Mouse (Mus musculus) MEL (cell line): ENCODE measurements around the gene Med16. TPM values are rescaled to one million over a fixed set of nuclear protein-coding genes. Genes with fewer than 3 reads are reported as not detected.
A peak's percentile ranks its signal among the peaks of the same experiment; 100 is the strongest.

ENCODE experiments used
- DNase-seq: peaks from one replicate; pipeline ENCODE4 v3.0.0; 2011; ENCODE audit warnings: low read depth, low spot score
- H3K27ac ChIP-seq: 2 replicates; pipeline ENCODE4 v1.5.1; 2012; ENCODE audit warnings: low read depth, mild to moderate bottlenecking, control low read depth, low read length, moderate library complexity; ENCODE audit not compliant: control insufficient read depth
- H3K27me3 ChIP-seq, 2 experiments: fragments of 150-350 bp in 1 of 2; sonication (generic) in 1 of 2; 2 replicates each; pipeline ENCODE4 v1.6.1; 2012; ENCODE audit warnings: low read length in 2 of 2, mild to moderate bottlenecking in 2 of 2, improper control_type of control experiment in 1 of 2, moderate library complexity in 1 of 2; ENCODE audit not compliant: insufficient read depth in 2 of 2, control insufficient read depth in 1 of 2
- H3K36me3 ChIP-seq, 2 experiments: 2 replicates each; pipeline ENCODE4 v1.6.1; 2012 to 2014; ENCODE audit warnings: low read length in 2 of 2, improper control_type of control experiment in 1 of 2, inconsistent platforms in 1 of 2, mild to moderate bottlenecking in 1 of 2; ENCODE audit not compliant: insufficient read depth in 2 of 2, control insufficient read depth in 1 of 2
- H3K4me1 ChIP-seq, 2 experiments: fragments of 150-350 bp in 1 of 2; sonication (generic) in 1 of 2; 2 replicates each; pipeline ENCODE4 v1.6.1; 2012; ENCODE audit warnings: low read length in 2 of 2, improper control_type of control experiment in 1 of 2, mild to moderate bottlenecking in 1 of 2; ENCODE audit not compliant: insufficient read depth in 2 of 2, control insufficient read depth in 1 of 2
- H3K4me3 ChIP-seq, 2 experiments: fragments of 150-350 bp in 1 of 2; sonication (generic) in 1 of 2; 2 replicates each; pipeline ENCODE4 v1.5.1; 2012; ENCODE audit warnings: low read depth in 2 of 2, low read length in 2 of 2, mild to moderate bottlenecking in 2 of 2, moderate library complexity in 2 of 2, control low read depth in 1 of 2, improper control_type of control experiment in 1 of 2; ENCODE audit not compliant: control insufficient read depth in 1 of 2, insufficient read depth in 1 of 2
- H3K79me2 ChIP-seq: 2 replicates; pipeline ENCODE4 v1.6.1; 2012; ENCODE audit warnings: mild to moderate bottlenecking, low read length, moderate library complexity; ENCODE audit not compliant: control insufficient read depth, poor library complexity, insufficient read depth
- H3K9ac ChIP-seq: 2 replicates; pipeline ENCODE4 v1.6.1; 2012; ENCODE audit warnings: low read depth, mild to moderate bottlenecking, control low read depth, low read length, moderate library complexity; ENCODE audit not compliant: control insufficient read depth, poor library complexity, severe bottlenecking
- H3K9me3 ChIP-seq: fragments of 150-350 bp; sonication (generic); replicated peaks from 2 replicates; pipeline ENCODE4 v1.6.1; 2012; ENCODE audit warnings: mild to moderate bottlenecking, low read length, improper control_type of control experiment, moderate library complexity; ENCODE audit not compliant: insufficient read depth
- BHLHE40 ChIP-seq: IDR thresholded peaks from 2 replicates; pipeline ENCODE4 v1.6.1; 2012; ENCODE audit warnings: low read depth, mild to moderate bottlenecking, inconsistent platforms, low read length, improper control_type of control experiment, borderline replicate concordance
- CHD1 ChIP-seq: IDR thresholded peaks from 2 replicates; pipeline ENCODE4 v1.6.1; 2012; ENCODE audit warnings: low read depth, mild to moderate bottlenecking, inconsistent platforms, low read length, improper control_type of control experiment
- CTCF ChIP-seq, 3 experiments: IDR thresholded peaks in 2 of 3; conservative IDR thresholded peaks in 1 of 3; 2 replicates each; pipeline ENCODE4 v1.5.1; 2011 to 2012; ENCODE audit warnings: low read length in 3 of 3, low read depth in 2 of 3, mild to moderate bottlenecking in 2 of 3, improper control_type of control experiment in 1 of 3, inconsistent platforms in 1 of 3, mixed read lengths in 1 of 3, moderate library complexity in 1 of 3; ENCODE audit not compliant: control insufficient read depth in 1 of 3, insufficient read depth in 1 of 3, poor library complexity in 1 of 3, severe bottlenecking in 1 of 3
- ELF1 ChIP-seq: IDR thresholded peaks from 2 replicates; pipeline ENCODE4 v1.6.1; 2014; ENCODE audit warnings: low read depth, mild to moderate bottlenecking, inconsistent platforms, low read length, improper control_type of control experiment, moderate library complexity
- EP300 ChIP-seq, 2 experiments: IDR thresholded peaks; 2 replicates each; pipeline ENCODE4 v1.6.1; 2011; ENCODE audit warnings: improper control_type of control experiment in 2 of 2, low read length in 2 of 2, low read depth in 1 of 2, mild to moderate bottlenecking in 1 of 2
- GABPA ChIP-seq: IDR thresholded peaks from 2 replicates; pipeline ENCODE4 v1.6.1; 2012; ENCODE audit warnings: low read depth, mild to moderate bottlenecking, inconsistent platforms, low read length, improper control_type of control experiment, moderate library complexity
- HCFC1 ChIP-seq: IDR thresholded peaks from 2 replicates; pipeline ENCODE4 v1.6.1; 2012; ENCODE audit warnings: low read depth, mild to moderate bottlenecking, inconsistent platforms, low read length, improper control_type of control experiment, moderate library complexity
- KAT2A ChIP-seq: conservative IDR thresholded peaks from 2 replicates; pipeline ENCODE4 v1.6.1; 2012; ENCODE audit warnings: low read depth, low read length, improper control_type of control experiment, inconsistent platforms
- MAZ ChIP-seq: IDR thresholded peaks from 2 replicates; pipeline ENCODE4 v1.6.1; 2012; ENCODE audit warnings: low read depth, mild to moderate bottlenecking, inconsistent platforms, low read length, improper control_type of control experiment
- MXI1 ChIP-seq: IDR thresholded peaks from 2 replicates; pipeline ENCODE4 v1.6.1; 2011; ENCODE audit warnings: mild to moderate bottlenecking, low read depth, low read length, improper control_type of control experiment
- MYB ChIP-seq: IDR thresholded peaks from 2 replicates; pipeline ENCODE4 v1.6.1; 2011; ENCODE audit warnings: mild to moderate bottlenecking, low read depth, low read length, improper control_type of control experiment
- MYC ChIP-seq: IDR thresholded peaks from 2 replicates; pipeline ENCODE4 v1.6.1; 2011; ENCODE audit warnings: low read depth, mild to moderate bottlenecking, low read length, improper control_type of control experiment, moderate library complexity
- NELFE ChIP-seq: IDR thresholded peaks from 2 replicates; pipeline ENCODE4 v1.6.1; 2011; ENCODE audit warnings: low read depth, low read length, improper control_type of control experiment
- NRF1 ChIP-seq: IDR thresholded peaks from 2 replicates; pipeline ENCODE4 v1.6.1; 2014; ENCODE audit warnings: low read depth, mild to moderate bottlenecking, inconsistent platforms, low read length, improper control_type of control experiment, moderate library complexity; ENCODE audit not compliant: poor library complexity, insufficient read depth, severe bottlenecking
- POLR2A ChIP-seq, 2 experiments: IDR thresholded peaks; 2 replicates each; pipeline ENCODE4 v1.6.1; 2011 to 2012; ENCODE audit warnings: low read length in 2 of 2, mild to moderate bottlenecking in 2 of 2, control low read depth in 1 of 2, improper control_type of control experiment in 1 of 2, low read depth in 1 of 2, moderate library complexity in 1 of 2; ENCODE audit not compliant: control insufficient read depth in 1 of 2, insufficient read depth in 1 of 2, poor library complexity in 1 of 2
- POLR2AphosphoS2 ChIP-seq: IDR thresholded peaks from 2 replicates; pipeline ENCODE4 v1.6.1; 2011; ENCODE audit warnings: low read length, improper control_type of control experiment
- RAD21 ChIP-seq: IDR thresholded peaks from 2 replicates; pipeline ENCODE4 v1.6.1; 2011; ENCODE audit warnings: mild to moderate bottlenecking, low read depth, low read length, improper control_type of control experiment
- RCOR1 ChIP-seq: IDR thresholded peaks from 2 replicates; pipeline ENCODE4 v1.6.1; 2012; ENCODE audit warnings: low read depth, mild to moderate bottlenecking, inconsistent platforms, low read length, improper control_type of control experiment
- SIN3A ChIP-seq: IDR thresholded peaks from 2 replicates; pipeline ENCODE4 v1.6.1; 2012; ENCODE audit warnings: low read length, improper control_type of control experiment, inconsistent platforms
- SMC3 ChIP-seq: IDR thresholded peaks from 2 replicates; pipeline ENCODE4 v1.6.1; 2011; ENCODE audit warnings: low read depth, low read length, improper control_type of control experiment
- TBP ChIP-seq: IDR thresholded peaks from 2 replicates; pipeline ENCODE4 v1.8.0; 2011; ENCODE audit warnings: low read depth, low read length, improper control_type of control experiment
- TCF12 ChIP-seq: IDR thresholded peaks from 2 replicates; pipeline ENCODE4 v1.6.1; 2014; ENCODE audit warnings: low read depth, mild to moderate bottlenecking, inconsistent platforms, low read length, improper control_type of control experiment, moderate library complexity
- UBTF ChIP-seq: IDR thresholded peaks from 2 replicates; pipeline ENCODE4 v1.6.1; 2012; ENCODE audit warnings: low read depth, mild to moderate bottlenecking, inconsistent platforms, low read length, improper control_type of control experiment, moderate library complexity, borderline replicate concordance; ENCODE audit not compliant: insufficient read depth
- USF2 ChIP-seq, 2 experiments: IDR thresholded peaks; 2 replicates each; pipeline ENCODE4 v1.6.1; 2011 to 2012; ENCODE audit warnings: improper control_type of control experiment in 2 of 2, low read length in 2 of 2, borderline replicate concordance in 1 of 2, inconsistent platforms in 1 of 2, low read depth in 1 of 2, mild to moderate bottlenecking in 1 of 2; ENCODE audit not compliant: insufficient read depth in 1 of 2
- ZC3H11A ChIP-seq: IDR thresholded peaks from 2 replicates; pipeline ENCODE4 v1.6.1; 2012; ENCODE audit warnings: low read depth, mild to moderate bottlenecking, inconsistent platforms, low read length, improper control_type of control experiment
- polyA plus RNA-seq, 2 experiments: library from polyadenylated mRNA; stranded (reverse) in 1 of 2; unstranded in 1 of 2; fragments of >175 nt in 1 of 2; fragments of >200 nt in 1 of 2; gene quantifications; 2 replicates each; pipeline versions ENCODE4 v1.2.1 to v1.2.4; 2012; ENCODE audit warnings: low replicate concordance in 2 of 2, low read depth in 1 of 2; ENCODE audit not compliant: insufficient read length in 2 of 2, insufficient read depth in 1 of 2, missing spikeins in 1 of 2
- total RNA-seq: library from RNA; depleted of rRNA; stranded (reverse); fragments of 300-350 nt; gene quantifications from 2 replicates; pipeline ENCODE4 v1.2.3, GENCODE M21; 2012

Gene Med16
- total and polyA plus RNA-seq, 3 experiments, result 17.3 to 41.2 TPM; not detected in 1

GRCm38 (mm10) chr10:79884446-79884845, 24.3 kb downstream of the Med16 start:
- no peak for DNase-seq
- Histone ChIP-seq H3K79me2 (no peaks in the 10 kb centered on the region), H3K9ac (peak overlapping the region; percentile 68; the same call in 1 of the 2 replicates)
- TF ChIP-seq MAZ (no peak), UBTF (no peak), ZC3H11A (no peak), USF2 (IDR thresholded peaks at IDR 0.05; ENCODE audit: borderline replicate concordance in 1 of 2, insufficient read depth in 1 of 2, low read depth in 1 of 2, low read length in 2 of 2) (no peak), MYB (no peak), SIN3A (no peak), NELFE (no peak), NRF1 (no peak), ELF1 (no peak), HCFC1 (no peak), POLR2AphosphoS2 (no peak), TCF12 (no peak), KAT2A (no peak), GABPA (no peak), POLR2A (IDR thresholded peaks at IDR 0.05; ENCODE audit: control insufficient read depth in 1 of 2, insufficient read depth in 1 of 2, low read depth in 1 of 2, low read length in 2 of 2, poor library complexity in 1 of 2) (no peak), MYC (no peak)
- TF ChIP-seq, all 39 proteins: peak for 0
- H3K4me1 ChIP-seq, result peaks cover 6 to 35% of the 10 kb centered on the region in 2 experiments; a peak in 3 of 4 replicates
- H3K27ac ChIP-seq, result no peak overlapping the region
- H3K27me3 ChIP-seq, result no peaks in the 10 kb centered on the region
- H3K4me3 ChIP-seq, result peak overlapping the region; percentile 13 to 50; a peak in 2 of 4 replicates
- H3K36me3 ChIP-seq, result peaks cover 0 to 10% of the 10 kb centered on the region in 2 experiments; a peak in 2 of 4 replicates
- no peaks in the 10 kb centered on the region for H3K9me3 ChIP-seq

GRCm38 (mm10) chr10:79883297-79884084, 25.2 kb downstream of the Med16 start:
- H3K4me1 ChIP-seq, result peaks cover 6 to 35% of the 10 kb centered on the region in 2 experiments; a peak in 3 of 4 replicates
- H3K36me3 ChIP-seq, result peaks cover 0 to 10% of the 10 kb centered on the region in 2 experiments; a peak in 2 of 4 replicates
- peak overlapping the region; percentile 45 to 50 for H3K4me3 ChIP-seq
- H3K27me3 ChIP-seq, result no peaks in the 10 kb centered on the region
- H3K9ac ChIP-seq, result peak overlapping the region; percentile 68
- no peaks in the 10 kb centered on the region for H3K79me2 ChIP-seq
- no peak overlapping the region for H3K27ac ChIP-seq
- no peaks in the 10 kb centered on the region for H3K9me3 ChIP-seq
- DNase-seq, result peak; percentile 92
- TF ChIP-seq CTCF (IDR thresholded peaks at IDR 0.05 in 2 of 3, conservative IDR thresholded peaks at IDR 0.05 in 1 of 3; ENCODE audit: control insufficient read depth in 1 of 3, insufficient read depth in 1 of 3, low read depth in 2 of 3, low read length in 3 of 3, poor library complexity in 1 of 3, severe bottlenecking in 1 of 3), result peak; percentile 84 to 88 (median 85)
- peak; percentile 83 for TF ChIP-seq SMC3
- no peak for TF ChIP-seq CHD1
- TF ChIP-seq NELFE, result 0 out of 2 replicates have a peak, but pooled peaks have one; percentile 26
- peak; percentile 52 for TF ChIP-seq RAD21
- peak; percentile 63 for TF ChIP-seq SIN3A
- TF ChIP-seq NRF1, result no peak
- peak; percentile 23; the same call in 1 of the 2 replicates for TF ChIP-seq ZC3H11A
- 0 out of 4 replicates have a peak, but pooled peaks of 1 of the 2 experiments have one; percentile 18 for TF ChIP-seq POLR2A (IDR thresholded peaks at IDR 0.05; ENCODE audit: control insufficient read depth in 1 of 2, insufficient read depth in 1 of 2, low read depth in 1 of 2, low read length in 2 of 2, poor library complexity in 1 of 2)
- TF ChIP-seq MYC, result 0 out of 2 replicates have a peak, but pooled peaks have one; percentile 25
- peak; percentile 64 for TF ChIP-seq HCFC1
- no peak for TF ChIP-seq BHLHE40
- TF ChIP-seq RCOR1, result no peak
- TF ChIP-seq MXI1, result 0 out of 2 replicates have a peak, but pooled peaks have one; percentile 20
- TF ChIP-seq POLR2AphosphoS2, result no peak
- TF ChIP-seq TBP, result 0 out of 2 replicates have a peak, but pooled peaks have one; percentile 28
- TF ChIP-seq EP300 (IDR thresholded peaks at IDR 0.05; ENCODE audit: low read depth in 1 of 2, low read length in 2 of 2), result no peak
- TF ChIP-seq, all 39 proteins: peak for 11
